Mouse (Mus musculus) retina, postnatal 7 days (tissue): ENCODE measurements around the gene Micall1.

Experiments
- DNase-seq: peaks from one replicate; pipeline ENCODE4 v3.0.0-alpha.2; 2012; ENCODE audit warnings: low read depth, low spot score

Gene Micall1

DNA sequence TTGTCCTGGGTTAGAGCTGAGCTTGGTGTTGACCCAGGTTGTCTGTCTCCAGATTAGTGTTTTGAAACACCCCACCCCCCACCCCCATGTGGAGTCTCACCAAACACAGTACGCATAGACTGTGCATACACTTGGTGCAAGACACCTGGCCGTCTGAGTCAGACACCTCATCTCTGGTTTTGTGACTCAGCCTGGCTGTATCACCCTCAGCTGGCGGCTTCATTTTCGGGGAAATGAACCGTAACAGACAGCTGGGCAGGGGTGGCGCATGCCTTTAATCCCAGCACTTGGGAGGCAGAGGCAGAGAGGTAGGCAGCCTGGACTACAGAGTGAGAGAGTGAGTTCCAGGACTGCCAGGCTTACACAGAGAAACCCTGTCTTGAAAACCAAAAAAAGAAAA is 68.2 kb downstream of the Micall1 start:
- no peak for DNase-seq

DNA sequence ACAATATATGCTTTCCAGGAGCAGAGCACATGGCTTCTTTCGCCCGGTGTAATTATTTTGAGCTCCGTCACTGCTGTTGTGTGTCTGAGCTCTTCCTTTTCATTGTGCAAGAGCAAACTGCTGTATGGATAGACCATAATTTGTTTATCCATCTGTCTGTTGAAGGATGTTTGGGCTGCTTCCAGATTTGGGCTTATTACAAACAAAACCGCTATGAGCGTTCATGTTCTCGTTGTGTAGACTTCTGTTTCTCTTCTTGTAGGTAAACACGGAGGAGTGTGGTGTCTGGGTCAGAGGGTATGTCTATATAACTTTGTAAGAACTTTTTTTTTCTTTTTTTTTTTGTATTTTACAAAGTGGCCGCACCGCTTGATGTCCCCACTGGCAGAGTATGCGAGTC is 76.5 kb downstream of the Micall1 start:
- DNase-seq: no peak
